In genomic region chr4:40148281-40148680, GRCm38 (mm10) we compare ENCODE assay signal across 13 mouse cellular contexts.
"Had no signal": no experiment of that assay in that cellular context is flagged by ENCODE, and none has a peak within 500 bp of the region (broad histone marks: within the 10 kb centered on the region; RNA-seq: fewer than 3 reads in every experiment).

No protein-coding gene starts in this region.

- H3K27me3 ChIP-seq: liver, embryonic 12.5 days; midbrain, embryonic 13.5 days; neural tube, embryonic 15.5 days had no signal

- DNase-seq: kidney, adult 18-20 months; kidney, postnatal 10 days; kidney, postnatal 4 days; right cerebral cortex, adult 18-20 months; right cerebral cortex, postnatal 25 days; thymus, adult 18-20 months; thymus, postnatal 14 days had no signal

- ATAC-seq: liver, embryonic 12.5 days; midbrain, embryonic 13.5 days had no signal

- H3K27ac ChIP-seq: layer of hippocampus, adult 2 months; limb, embryonic 10.5 days; liver, embryonic 12.5 days; midbrain, embryonic 13.5 days; neural tube, embryonic 15.5 days had no signal

- H3K36me3 ChIP-seq: limb, embryonic 10.5 days; midbrain, embryonic 13.5 days; neural tube, embryonic 15.5 days had no signal

- H3K9me3 ChIP-seq: limb, embryonic 10.5 days; liver, embryonic 12.5 days; midbrain, embryonic 13.5 days; neural tube, embryonic 15.5 days had no signal

- H3K4me3 ChIP-seq: layer of hippocampus, adult 2 months; limb, embryonic 10.5 days; liver, embryonic 12.5 days; midbrain, embryonic 13.5 days; myocyte; neural tube, embryonic 15.5 days had no signal

- H3K4me2 ChIP-seq: liver, embryonic 12.5 days; midbrain, embryonic 13.5 days; neural tube, embryonic 15.5 days had no signal

- H3K9ac ChIP-seq: liver, embryonic 12.5 days; midbrain, embryonic 13.5 days; neural tube, embryonic 15.5 days had no signal
